Mouse (Mus musculus): Measurements from ENCODE around the gene Myo15b. TPM values are rescaled to one million over a fixed set of nuclear protein-coding genes. Genes with fewer than 3 reads are reported as not detected.

Gene Myo15b
- 0.41 and 0.46 TPM in 2 replicates for polyA plus RNA-seq (2012)

DNA sequence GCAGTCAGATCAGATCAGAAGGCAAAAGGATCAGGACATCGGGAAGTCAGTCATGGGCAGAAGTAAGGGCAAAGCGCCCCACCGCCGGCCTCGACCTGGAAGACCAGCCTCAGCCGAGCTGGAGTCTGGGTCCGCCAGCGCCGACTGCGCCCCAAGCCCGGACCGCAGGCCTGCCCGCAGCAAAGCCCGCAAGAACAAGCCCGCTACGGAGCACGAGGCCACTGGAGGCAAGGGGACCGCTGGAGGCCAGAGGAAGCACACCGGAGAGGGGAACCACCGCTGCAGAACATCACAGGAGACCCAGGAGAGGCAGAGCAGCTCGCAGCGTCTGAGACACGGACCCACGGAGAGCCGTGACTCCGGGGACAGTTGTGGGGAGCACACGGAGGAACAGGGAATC lies at the start of gene Myo15b:
TSS of gene Myo15b (plus strand) at position 53 of the 400 bp plus-strand sequence.
- no peak for TF ChIP-seq GATA1 (IDR thresholded peaks at IDR 0.05; ENCODE audit: low read length)

DNA sequence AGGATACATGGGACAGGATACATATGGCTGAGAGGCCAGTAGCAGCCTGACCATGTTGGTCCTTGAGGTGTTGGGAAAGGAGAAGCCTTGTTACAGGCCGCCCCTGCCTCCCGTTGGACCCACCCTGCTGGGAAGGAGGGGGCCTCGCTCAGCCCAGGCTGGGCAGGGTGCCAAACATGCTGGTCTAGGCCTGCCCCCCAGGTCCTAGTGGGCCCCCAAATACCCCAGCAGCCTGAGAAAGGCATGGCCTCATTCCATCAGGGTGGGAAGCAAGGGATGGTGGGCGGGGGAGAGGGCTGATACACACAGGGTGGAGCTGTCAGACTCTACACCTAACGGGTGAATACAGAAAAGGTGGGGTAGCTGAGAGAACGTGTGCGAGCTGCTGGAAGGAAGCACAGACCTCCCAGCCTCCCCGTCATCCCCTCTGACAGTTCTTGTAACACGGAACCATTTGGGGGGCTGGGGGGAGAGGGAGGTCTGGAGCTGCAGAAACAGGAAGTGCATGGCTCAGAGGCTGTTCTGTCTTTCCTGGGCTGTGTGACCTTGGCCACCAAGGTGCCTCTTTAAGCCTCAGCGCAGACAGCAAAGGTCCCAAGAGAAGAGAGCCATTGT lies 49.4 kb upstream of the Myo15b start:
- no peak for TF ChIP-seq GATA1 (IDR thresholded peaks at IDR 0.05; ENCODE audit: low read length)

DNA sequence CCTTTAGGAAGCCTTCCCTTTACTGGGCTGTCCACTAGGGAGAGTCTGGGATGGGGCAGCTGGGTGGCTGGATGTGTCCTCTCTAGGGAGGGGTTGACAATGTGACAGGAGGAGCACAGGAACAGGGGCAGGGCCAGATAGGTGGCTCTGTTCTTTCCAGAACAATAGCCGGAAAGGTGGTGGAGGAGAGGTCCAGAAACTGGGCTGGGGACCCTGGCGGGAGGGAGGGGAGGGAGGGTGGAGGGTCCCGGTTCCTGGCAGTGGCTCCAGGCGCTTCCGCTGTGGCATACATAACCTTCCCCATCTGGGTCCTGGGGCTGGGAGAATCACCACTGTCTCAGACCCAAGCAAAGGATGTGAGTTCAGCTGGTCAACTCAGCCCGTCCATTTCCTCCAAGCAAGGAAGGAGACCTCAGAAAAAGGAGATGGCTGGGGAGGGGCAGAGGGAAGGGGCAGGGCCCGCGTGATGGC lies 48.9 kb upstream of the Myo15b start:
- TF ChIP-seq GATA1 (IDR thresholded peaks at IDR 0.05; ENCODE audit: low read length) = no peak

GRCm38 (mm10) chr11:115810377-115810776 lies 47.8 kb upstream of the Myo15b start:
- no peak for TF ChIP-seq GATA1 (IDR thresholded peaks at IDR 0.05; ENCODE audit: low read length)

DNA sequence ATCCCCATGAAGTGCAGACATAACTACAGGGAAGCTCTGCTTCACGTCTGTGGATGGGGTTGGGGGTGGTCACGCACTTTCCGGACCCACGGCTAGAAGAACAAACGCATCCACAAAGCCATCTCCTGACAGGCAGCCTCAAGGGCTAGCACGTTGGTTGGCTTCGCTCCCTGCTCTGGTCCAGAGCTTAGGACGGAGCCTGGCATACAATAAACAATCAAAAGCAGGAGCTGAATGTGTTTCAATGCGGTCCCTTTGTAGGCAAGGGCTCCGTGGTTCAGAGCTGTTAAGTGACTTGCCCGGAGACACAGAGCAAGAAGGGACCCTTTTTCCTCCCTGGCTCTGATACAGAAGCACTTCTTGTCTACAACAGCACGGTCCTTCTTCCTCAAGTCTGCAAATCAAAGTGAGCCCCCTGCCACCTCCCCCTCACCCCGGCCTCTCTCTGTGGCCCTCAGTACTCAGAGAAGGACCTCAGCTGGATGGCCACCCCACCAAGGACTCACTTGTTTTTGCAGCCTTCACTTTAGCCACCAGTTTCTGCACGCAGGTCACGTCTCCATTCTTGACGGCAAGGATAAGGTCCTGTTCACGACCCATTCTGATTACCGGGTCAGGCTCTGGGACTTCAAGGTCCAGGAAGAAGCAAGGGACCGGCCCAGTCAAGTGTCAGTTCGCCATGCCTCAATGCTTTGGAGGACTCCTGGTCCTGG lies 46.7 kb upstream of the Myo15b start:
- TF ChIP-seq GATA1 (IDR thresholded peaks at IDR 0.05; ENCODE audit: low read length) = no peak

DNA sequence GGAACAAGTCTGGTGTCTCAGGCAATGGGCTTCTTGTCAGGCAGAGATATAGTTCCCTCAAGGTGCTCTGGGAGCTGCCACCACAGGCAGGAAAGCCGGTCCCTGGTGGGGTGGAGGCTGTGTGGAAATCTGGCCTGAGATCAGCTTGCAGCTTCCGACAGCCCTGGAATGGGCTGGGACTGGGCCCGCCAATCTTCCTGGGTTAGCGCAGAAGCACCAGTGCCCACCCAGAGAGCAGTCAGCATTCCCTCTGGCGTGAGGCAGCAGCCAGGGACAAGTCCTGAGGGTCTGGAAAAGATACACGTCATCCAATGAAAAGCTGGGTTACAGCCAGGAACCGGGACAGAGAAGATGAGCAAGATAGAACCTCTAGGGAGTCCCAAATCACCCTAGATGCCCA lies 46.1 kb upstream of the Myo15b start:
- TF ChIP-seq GATA1 (IDR thresholded peaks at IDR 0.05; ENCODE audit: low read length) = no peak

DNA sequence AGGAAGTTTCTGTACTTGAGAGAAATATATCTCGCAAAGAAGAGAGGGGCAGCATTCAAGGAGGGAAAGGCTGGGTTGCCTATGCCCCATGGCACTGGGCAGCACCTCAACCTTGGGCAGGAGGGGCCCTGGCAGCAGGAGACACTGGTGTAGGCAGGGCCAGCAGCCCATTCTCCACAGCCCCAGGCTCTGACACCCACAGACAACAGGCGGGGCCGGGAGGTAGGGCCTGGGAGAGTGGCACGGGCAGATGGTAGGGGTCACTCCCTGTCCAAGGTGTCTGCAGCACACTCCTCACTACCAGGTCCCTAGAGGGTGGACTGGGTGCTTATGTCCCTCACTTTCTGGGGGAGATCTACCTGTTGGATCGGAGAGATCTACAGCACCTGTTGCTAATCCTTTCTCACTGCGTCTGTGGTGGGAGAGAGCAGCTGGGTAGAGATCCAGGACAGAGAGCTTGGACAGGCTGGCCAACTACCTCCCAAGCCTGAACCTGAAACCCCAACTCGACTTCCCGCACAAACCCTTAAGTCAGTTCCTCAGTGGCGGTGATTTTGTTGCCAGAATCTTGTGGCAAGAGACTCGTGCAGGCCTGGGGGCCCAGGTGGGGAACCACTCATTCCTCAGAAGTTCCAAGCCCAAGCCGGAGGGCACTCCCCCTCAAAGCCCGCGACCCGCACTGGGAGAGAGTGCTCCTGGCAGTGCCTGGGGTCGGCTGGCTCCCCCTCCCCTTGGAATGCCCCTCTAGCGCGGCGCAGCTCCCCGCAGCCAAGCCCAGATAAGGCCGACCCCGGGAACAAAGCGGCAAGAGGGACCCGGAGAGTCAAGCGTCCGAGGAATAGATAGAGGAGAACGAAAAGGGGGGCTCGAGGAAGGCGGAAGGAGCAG lies 45.4 kb upstream of the Myo15b start:
- no peak for TF ChIP-seq GATA1 (IDR thresholded peaks at IDR 0.05; ENCODE audit: low read length)

GRCm38 (mm10) chr11:115813507-115814296 lies 44.5 kb upstream of the Myo15b start, which contains the start of gene Caskin2:
Gene Caskin2 (minus strand): TSS chr11:115813639.
- no peak for TF ChIP-seq GATA1 (IDR thresholded peaks at IDR 0.05; ENCODE audit: low read length)

DNA sequence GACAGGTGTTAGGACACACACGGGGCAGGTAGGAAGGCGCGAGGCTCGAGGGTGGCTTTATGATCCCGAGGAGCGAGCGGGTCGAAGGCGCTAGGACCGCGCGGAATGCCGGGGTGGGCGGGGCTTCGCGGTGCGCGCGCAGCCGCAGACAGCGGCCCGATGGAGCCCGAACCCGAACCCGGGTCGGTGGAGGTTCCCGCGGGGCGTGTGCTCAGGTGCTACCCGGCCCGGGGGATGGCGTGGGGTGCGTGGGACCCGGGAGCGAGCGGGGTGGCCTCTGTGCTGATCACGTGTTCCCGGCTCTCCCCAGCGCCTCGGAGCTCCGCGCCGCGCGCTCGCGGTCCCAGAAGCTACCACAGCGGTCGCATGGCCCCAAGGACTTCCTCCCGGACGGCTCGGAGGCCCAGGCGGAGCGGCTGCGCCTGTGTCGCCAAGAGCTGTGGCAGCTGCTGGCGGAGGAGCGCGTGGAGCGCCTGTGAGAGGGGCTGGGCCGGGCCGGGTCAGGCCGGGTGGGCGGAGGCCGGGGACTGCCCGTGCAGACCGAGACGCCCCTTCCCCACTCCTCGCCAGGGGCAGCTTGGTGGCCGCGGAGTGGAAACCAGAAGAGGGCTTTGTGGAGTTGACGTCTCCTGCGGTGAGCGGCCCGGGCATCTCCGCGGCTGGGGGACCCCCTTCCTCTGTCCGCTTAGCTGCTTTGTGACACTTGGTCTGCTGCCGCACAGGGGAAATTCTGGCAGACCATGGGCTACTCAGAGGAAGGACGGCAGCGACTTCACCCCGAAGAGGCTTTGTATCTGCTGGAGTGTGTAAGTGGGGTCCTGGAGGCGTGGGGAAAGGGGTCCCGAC lies 43.4 kb upstream of the Myo15b start, which contains the start of gene Tsen54:
TSS of gene Tsen54 (plus strand) at position 120 of the 846 bp plus-strand sequence.
- no peak for TF ChIP-seq GATA1 (IDR thresholded peaks at IDR 0.05; ENCODE audit: low read length)

DNA sequence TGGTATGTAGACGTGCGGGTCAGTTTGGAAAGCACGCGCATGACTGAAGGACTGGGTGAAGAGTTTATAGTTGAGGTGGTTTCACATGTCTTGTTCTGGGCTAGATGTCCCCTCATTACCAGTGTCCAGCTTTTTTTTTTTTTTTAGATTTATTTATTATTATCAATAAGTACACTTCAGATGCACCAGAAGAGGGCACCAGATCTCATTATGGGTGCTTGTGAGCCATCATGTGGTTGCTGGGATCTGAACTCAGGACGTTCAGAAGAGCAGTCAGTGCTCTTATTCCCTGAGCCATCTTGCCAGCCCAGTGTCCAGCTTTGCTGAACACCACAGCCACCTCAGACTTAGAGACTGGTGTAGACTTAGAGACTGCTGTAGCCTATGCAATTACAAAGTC lies 40.9 kb upstream of the Myo15b start:
- no peak for TF ChIP-seq GATA1 (IDR thresholded peaks at IDR 0.05; ENCODE audit: low read length)

DNA sequence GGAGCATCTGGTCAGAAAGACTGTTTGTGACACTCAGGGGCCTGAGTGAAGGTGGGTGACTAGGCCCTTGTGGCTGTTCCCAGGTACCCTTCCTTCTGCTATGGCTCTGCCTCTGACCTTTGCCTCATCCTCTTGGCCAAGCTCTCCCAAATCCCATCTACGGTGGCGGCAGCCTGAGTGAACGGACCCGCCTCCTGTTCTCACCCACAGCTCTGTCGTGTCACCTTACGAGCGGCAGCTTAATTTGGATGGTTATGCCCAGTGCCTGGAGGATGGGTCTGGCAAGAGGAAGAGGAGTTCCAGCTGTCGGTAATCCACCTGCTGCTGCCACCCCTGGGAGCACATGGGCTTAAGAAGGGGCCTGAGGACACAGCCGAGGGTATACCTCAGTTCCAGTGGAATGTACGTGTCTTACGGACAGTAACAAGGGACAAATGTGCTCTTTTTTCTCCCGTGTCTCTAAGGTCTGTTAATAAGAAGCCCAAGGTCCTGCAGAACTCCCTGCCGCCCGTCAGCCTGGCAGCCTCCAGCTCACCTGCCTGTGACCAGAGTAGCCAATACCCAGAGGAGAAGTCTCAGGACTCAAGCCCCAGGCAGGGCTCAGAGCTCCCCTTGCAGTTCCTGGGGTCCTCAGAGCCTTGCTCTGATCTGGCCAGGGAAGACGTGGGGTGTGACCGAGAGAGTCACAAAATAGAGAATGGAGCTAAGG lies 38.1 kb upstream of the Myo15b start:
- no peak for TF ChIP-seq GATA1 (IDR thresholded peaks at IDR 0.05; ENCODE audit: low read length)

DNA sequence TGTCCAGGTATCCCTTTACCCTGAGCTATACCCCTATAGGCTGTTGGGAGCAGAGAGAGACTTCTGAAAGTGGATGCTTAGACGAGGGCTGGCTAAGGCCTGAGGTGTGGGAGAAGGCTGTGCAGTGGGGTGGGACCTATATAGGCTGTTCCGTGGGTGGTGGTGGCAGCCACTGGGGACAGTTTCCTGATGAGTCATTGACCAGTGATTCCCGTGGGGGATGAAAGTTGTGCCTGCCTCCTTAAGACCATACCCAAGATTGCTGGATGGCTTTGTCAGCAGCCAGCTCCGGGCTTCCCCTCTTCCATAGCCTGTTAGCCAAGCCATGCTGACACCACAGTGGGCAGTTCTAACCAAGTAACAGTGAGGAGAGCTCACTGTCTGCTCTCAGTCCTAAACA lies 37.2 kb upstream of the Myo15b start:
- TF ChIP-seq GATA1 (IDR thresholded peaks at IDR 0.05; ENCODE audit: low read length) = no peak

Measured in G1E-ER4 (cell line).